Mouse (Mus musculus) myocyte (in vitro differentiated cells): ENCODE results near the gene Zkscan3.

Experiments used
- CEBPB ChIP-seq: IDR thresholded peaks from 2 replicates; pipeline ENCODE4 v1.6.1; 2011; ENCODE audit warnings: mild to moderate bottlenecking, moderate library complexity; ENCODE audit not compliant: poor library complexity, insufficient read depth, severe bottlenecking
- E2F4 ChIP-seq: IDR thresholded peaks from one replicate; pipeline ENCODE4 v1.6.1; 2011; ENCODE audit warnings: mild to moderate bottlenecking, control low read depth, moderate library complexity; ENCODE audit not compliant: insufficient read depth
- MAX ChIP-seq: IDR thresholded peaks from one replicate; pipeline ENCODE4 v1.6.1; 2011; ENCODE audit warnings: low read depth, mild to moderate bottlenecking, control low read depth
- MYOD1 ChIP-seq, 3 experiments: IDR thresholded peaks; one replicate each; pipeline ENCODE4 v1.6.1; 2011; ENCODE audit warnings: control low read depth in 2 of 3, low read depth in 2 of 3, mild to moderate bottlenecking in 2 of 3, moderate library complexity in 1 of 3; ENCODE audit not compliant: insufficient read length in 2 of 3, control insufficient read depth in 1 of 3
- MYOG ChIP-seq, 3 experiments: IDR thresholded peaks; one replicate each; pipeline ENCODE4 v1.6.1; 2011; ENCODE audit warnings: control low read depth in 2 of 3, low read depth in 2 of 3, mild to moderate bottlenecking in 2 of 3; ENCODE audit not compliant: insufficient read length in 2 of 3, control insufficient read depth in 1 of 3, insufficient read depth in 1 of 3
- POLR2A ChIP-seq: IDR thresholded peaks from one replicate; pipeline ENCODE4 v1.6.1; 2011; ENCODE audit warnings: low read depth, mild to moderate bottlenecking, control low read depth, moderate library complexity; ENCODE audit not compliant: insufficient read length
- POLR2AphosphoS2 ChIP-seq: IDR thresholded peaks from one replicate; pipeline ENCODE4 v1.6.1; 2011; ENCODE audit warnings: low read depth, control low read depth; ENCODE audit not compliant: insufficient read length
- REST ChIP-seq: IDR thresholded peaks from one replicate; pipeline ENCODE4 v1.6.1; 2011; ENCODE audit warnings: mild to moderate bottlenecking, control low read depth, moderate library complexity; ENCODE audit not compliant: insufficient read depth, insufficient read length
- SRF ChIP-seq: IDR thresholded peaks from one replicate; pipeline ENCODE4 v1.6.1; 2011; ENCODE audit warnings: low read depth; ENCODE audit not compliant: control insufficient read depth, insufficient read length
- TCF12 ChIP-seq: IDR thresholded peaks from one replicate; pipeline ENCODE4 v1.6.1; 2011; ENCODE audit warnings: mild to moderate bottlenecking, control low read depth; ENCODE audit not compliant: poor library complexity, insufficient read depth, severe bottlenecking
- TCF3 ChIP-seq: IDR thresholded peaks from one replicate; pipeline ENCODE4 v1.6.1; 2011; ENCODE audit warnings: low read depth, control low read depth; ENCODE audit not compliant: insufficient read length
- USF1 ChIP-seq: IDR thresholded peaks from one replicate; pipeline ENCODE4 v1.6.1; 2011; ENCODE audit warnings: low read depth, mild to moderate bottlenecking, control low read depth, moderate library complexity

DNA sequence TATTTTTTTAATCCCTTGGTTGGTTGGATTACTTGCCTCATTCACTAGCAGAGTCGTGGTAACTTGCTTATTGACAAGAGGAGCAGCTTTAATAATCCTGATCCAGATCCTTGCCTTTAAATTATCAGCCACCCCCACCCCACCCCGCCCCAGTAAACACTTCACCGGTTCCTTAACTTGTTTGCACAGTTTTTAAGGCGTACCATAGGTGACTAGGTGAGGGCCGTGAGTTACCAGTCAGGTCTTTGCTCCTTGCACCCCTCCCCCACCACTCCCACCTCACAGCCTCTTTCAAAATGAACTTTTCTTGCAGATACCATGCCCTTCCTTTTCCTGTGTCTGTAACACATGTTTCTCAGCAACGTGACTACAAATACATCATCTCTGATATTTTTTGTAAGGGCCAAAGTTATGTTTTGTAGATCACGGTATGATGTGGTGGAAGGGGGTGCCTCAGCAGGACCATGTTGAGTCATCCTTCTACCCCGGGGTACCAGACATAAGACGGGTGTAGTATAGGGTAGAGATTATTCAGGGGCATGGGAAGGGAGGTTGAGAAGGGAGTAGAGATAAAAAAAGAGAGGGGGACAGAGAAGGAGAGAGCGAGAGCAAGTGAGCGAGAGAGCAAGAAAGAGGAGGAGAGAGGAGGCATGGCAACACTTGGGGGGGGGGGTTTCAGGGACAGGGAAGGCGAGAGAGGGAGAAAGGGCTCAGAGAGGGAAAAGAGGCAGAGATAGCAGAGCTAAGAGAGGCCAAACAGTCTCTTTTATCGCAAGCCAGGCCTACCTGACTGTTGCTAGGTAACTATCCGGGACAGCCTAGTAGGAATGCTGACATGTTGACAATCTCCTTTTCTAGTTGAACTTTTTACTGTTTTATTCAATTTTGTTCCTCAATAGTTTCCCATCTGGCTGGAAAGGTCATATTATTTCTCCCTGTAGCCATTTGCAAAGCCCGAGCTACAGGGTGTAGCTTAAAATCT is 12.0 kb upstream of the Zkscan3 start:
- no peak for TF ChIP-seq TCF12
- TF ChIP-seq POLR2A, result no peak
- no peak for TF ChIP-seq TCF3
- no peak for TF ChIP-seq POLR2AphosphoS2
- no peak for TF ChIP-seq MYOG (IDR thresholded peaks at IDR 0.05; ENCODE audit: control insufficient read depth in 1 of 3, insufficient read depth in 1 of 3, insufficient read length in 2 of 3, low read depth in 2 of 3)
- TF ChIP-seq USF1, result no peak
- TF ChIP-seq E2F4, result no peak
- no peak for TF ChIP-seq CEBPB
- no peak for TF ChIP-seq MAX
- TF ChIP-seq MYOD1 (IDR thresholded peaks at IDR 0.05; ENCODE audit: control insufficient read depth in 1 of 3, insufficient read length in 2 of 3, low read depth in 2 of 3), result no peak
- no peak for TF ChIP-seq SRF
- TF ChIP-seq REST, result no peak
